Mouse (Mus musculus): ENCODE data around the gene Vmo1.

- no peak for TF ChIP-seq POLR2A (IDR thresholded peaks at IDR 0.05; ENCODE audit: low read depth, low read length)
- no peak for TF ChIP-seq CTCF (IDR thresholded peaks at IDR 0.05; ENCODE audit: extremely low read depth, insufficient read depth, insufficient read length, insufficient replicate concordance)
Measured at GRCm38 (mm10) chr11:70465211-70465610, 49.2 kb downstream of the Vmo1 start.

Data from spleen, adult 2 months (tissue).